Mouse (Mus musculus): ENCODE results near the gene Dnaaf5. TPM values are rescaled to one million over a fixed set of nuclear protein-coding genes. Genes with fewer than 3 reads are reported as not detected.

The Dnaaf5 gene
- polyA plus RNA-seq, 1 experiment from 2014 or later, result 3.1 TPM

GRCm38 (mm10) chr5:139128476-139129065 is 21.5 kb upstream of the Dnaaf5 start:
- Histone ChIP-seq H3K36me3 (ENCODE audit: poor library complexity, severe bottlenecking) (no peaks in the 10 kb centered on the region), H3K9me3 (replicated peaks) (no peaks in the 10 kb centered on the region), H3K4me3 (peak overlapping the region; percentile 49), H3K27me3 (peaks cover 10% of the 10 kb centered on the region), H3K9ac (no peak overlapping the region), H3K27ac (no peak overlapping the region), H3K4me2 (peak overlapping the region; percentile 80), H3K4me1 (peaks cover 11% of the 10 kb centered on the region; the same call in 1 of the 2 replicates)
- ATAC-seq, result no peak
- 39% methylated on average over 12 of the region's 12 CpGs for whole genome bisulfite sequencing

- peak; percentile 73 for ATAC-seq
- Histone ChIP-seq H3K27me3 (peaks cover 10% of the 10 kb centered on the region), H3K4me2 (peak overlapping the region; percentile 80), H3K4me1 (peaks cover 11% of the 10 kb centered on the region; the same call in 1 of the 2 replicates), H3K27ac (peak overlapping the region; percentile 35; the same call in 1 of the 2 replicates), H3K9me3 (replicated peaks) (no peaks in the 10 kb centered on the region), H3K9ac (peak overlapping the region; percentile 73), H3K36me3 (ENCODE audit: poor library complexity, severe bottlenecking) (no peaks in the 10 kb centered on the region), H3K4me3 (peak overlapping the region; percentile 49)
- WGBS, result 8% methylated on average over 12 of the region's 12 CpGs
These were observed 20.9 kb upstream of the Dnaaf5 start for GRCm38 (mm10) chr5:139129078-139129477.

GRCm38 (mm10) chr5:139129572-139130151 is 20.4 kb upstream of the Dnaaf5 start:
- peak overlapping the region; percentile 35 for H3K27ac ChIP-seq
- H3K36me3 ChIP-seq (ENCODE audit: poor library complexity, severe bottlenecking), result no peaks in the 10 kb centered on the region
- no peaks in the 10 kb centered on the region for H3K9me3 ChIP-seq (replicated peaks)
- peak overlapping the region; percentile 80 for H3K4me2 ChIP-seq
- H3K9ac ChIP-seq, result peak overlapping the region; percentile 73
- peaks cover 10% of the 10 kb centered on the region for H3K27me3 ChIP-seq
- H3K4me1 ChIP-seq, result peaks cover 11% of the 10 kb centered on the region; the same call in 1 of the 2 replicates
- peak overlapping the region; percentile 49 for H3K4me3 ChIP-seq
- peak; percentile 83 for ATAC-seq
- 3% methylated on average over 48 of the region's 55 CpGs for WGBS

GRCm38 (mm10) chr5:139130351-139130750 is 19.7 kb upstream of the Dnaaf5 start:
- Histone ChIP-seq H3K36me3 (ENCODE audit: poor library complexity, severe bottlenecking) (no peaks in the 10 kb centered on the region), H3K27ac (no peak overlapping the region), H3K4me3 (no peak overlapping the region), H3K4me2 (peak overlapping the region; percentile 80), H3K9me3 (replicated peaks) (no peaks in the 10 kb centered on the region), H3K9ac (no peak overlapping the region), H3K4me1 (peaks cover 11% of the 10 kb centered on the region; the same call in 1 of the 2 replicates), H3K27me3 (peaks cover 10% of the 10 kb centered on the region)
- 77% methylated on average over 5 of the region's 5 CpGs for WGBS
- no peak for ATAC-seq

- WGBS, result 81% methylated on average over 8 of the region's 8 CpGs
- Histone ChIP-seq H3K4me1 (peaks cover 15% of the 10 kb centered on the region), H3K4me2 (no peak overlapping the region), H3K9ac (no peak overlapping the region), H3K4me3 (no peak overlapping the region), H3K9me3 (replicated peaks) (no peaks in the 10 kb centered on the region), H3K27ac (no peak overlapping the region), H3K36me3 (ENCODE audit: poor library complexity, severe bottlenecking) (no peaks in the 10 kb centered on the region), H3K27me3 (peaks cover 10% of the 10 kb centered on the region)
- no peak for ATAC-seq
These were observed 15.5 kb upstream of the Dnaaf5 start for GRCm38 (mm10) chr5:139134501-139134900.

- whole genome bisulfite sequencing, result 57% methylated on average over 1 of the region's 1 CpGs
- Histone ChIP-seq H3K27ac (no peak overlapping the region), H3K4me1 (peaks cover 14% of the 10 kb centered on the region), H3K27me3 (no peaks in the 10 kb centered on the region), H3K4me3 (no peak overlapping the region), H3K9ac (no peak overlapping the region), H3K4me2 (no peak overlapping the region), H3K9me3 (replicated peaks) (no peaks in the 10 kb centered on the region), H3K36me3 (ENCODE audit: poor library complexity, severe bottlenecking) (no peaks in the 10 kb centered on the region)
- ATAC-seq, result no peak
These were observed 13.7 kb upstream of the Dnaaf5 start for GRCm38 (mm10) chr5:139136341-139136740.

- no peaks in the 10 kb centered on the region for H3K36me3 ChIP-seq (ENCODE audit: poor library complexity, severe bottlenecking)
- H3K4me1 ChIP-seq, result peaks cover 15% of the 10 kb centered on the region
- H3K27me3 ChIP-seq, result no peaks in the 10 kb centered on the region
- no peaks in the 10 kb centered on the region for H3K9me3 ChIP-seq (replicated peaks)
- 88% methylated on average over 6 of the region's 6 CpGs for WGBS
- H3K4me2 ChIP-seq, result no peak overlapping the region
- H3K4me3 ChIP-seq, result no peak overlapping the region
- H3K27ac ChIP-seq, result no peak overlapping the region
- no peak for ATAC-seq
- no peak overlapping the region for H3K9ac ChIP-seq
These were observed 12.8 kb upstream of the Dnaaf5 start for GRCm38 (mm10) chr5:139137176-139137575.

GRCm38 (mm10) chr5:139138261-139138925 is 11.6 kb upstream of the Dnaaf5 start:
- no peak overlapping the region for H3K4me3 ChIP-seq
- WGBS, result 64% methylated on average over 12 of the region's 12 CpGs
- ATAC-seq, result peak; percentile 77
- H3K4me1 ChIP-seq, result peaks cover 15% of the 10 kb centered on the region
- H3K9me3 ChIP-seq (replicated peaks), result no peaks in the 10 kb centered on the region
- no peak overlapping the region for H3K9ac ChIP-seq
- H3K4me2 ChIP-seq, result no peak overlapping the region
- peak overlapping the region; percentile 76 for H3K27ac ChIP-seq
- H3K36me3 ChIP-seq (ENCODE audit: poor library complexity, severe bottlenecking), result no peaks in the 10 kb centered on the region
- no peaks in the 10 kb centered on the region for H3K27me3 ChIP-seq

GRCm38 (mm10) chr5:139138926-139139472 is 11.0 kb upstream of the Dnaaf5 start:
- no peak; the same call in 1 of the 2 replicates for ATAC-seq
- Histone ChIP-seq H3K9me3 (replicated peaks) (no peaks in the 10 kb centered on the region), H3K36me3 (ENCODE audit: poor library complexity, severe bottlenecking) (no peaks in the 10 kb centered on the region), H3K27me3 (no peaks in the 10 kb centered on the region), H3K4me2 (no peak overlapping the region), H3K4me3 (no peak overlapping the region), H3K27ac (peak overlapping the region; percentile 76; the same call in 1 of the 2 replicates), H3K4me1 (peaks cover 15% of the 10 kb centered on the region), H3K9ac (no peak overlapping the region)
- WGBS, result 87% methylated on average over 8 of the region's 8 CpGs

- Histone ChIP-seq H3K27me3 (no peaks in the 10 kb centered on the region), H3K4me2 (no peak overlapping the region), H3K36me3 (ENCODE audit: poor library complexity, severe bottlenecking) (no peaks in the 10 kb centered on the region), H3K9me3 (replicated peaks) (no peaks in the 10 kb centered on the region), H3K9ac (no peak overlapping the region), H3K4me3 (no peak overlapping the region), H3K4me1 (peaks cover 15% of the 10 kb centered on the region), H3K27ac (no peak overlapping the region)
- 81% methylated on average over 9 of the region's 9 CpGs for WGBS
- ATAC-seq, result no peak
These were observed 9.4 kb upstream of the Dnaaf5 start for GRCm38 (mm10) chr5:139140589-139140988.

GRCm38 (mm10) chr5:139141326-139141725 is 8.7 kb upstream of the Dnaaf5 start:
- H3K27me3 ChIP-seq, result no peaks in the 10 kb centered on the region
- H3K4me1 ChIP-seq, result peaks cover 15% of the 10 kb centered on the region
- H3K9me3 ChIP-seq (replicated peaks), result no peaks in the 10 kb centered on the region
- WGBS, result 71% methylated on average over 5 of the region's 5 CpGs
- H3K4me3 ChIP-seq, result no peak overlapping the region
- H3K36me3 ChIP-seq (ENCODE audit: poor library complexity, severe bottlenecking), result no peaks in the 10 kb centered on the region
- no peak overlapping the region for H3K9ac ChIP-seq
- no peak overlapping the region for H3K27ac ChIP-seq
- H3K4me2 ChIP-seq, result no peak overlapping the region
- ATAC-seq, result no peak

GRCm38 (mm10) chr5:139143890-139144289 is 6.1 kb upstream of the Dnaaf5 start:
- Histone ChIP-seq H3K27me3 (no peaks in the 10 kb centered on the region), H3K27ac (no peak overlapping the region), H3K4me2 (no peak overlapping the region), H3K4me3 (no peak overlapping the region), H3K4me1 (peaks cover 5% of the 10 kb centered on the region), H3K9me3 (replicated peaks) (no peaks in the 10 kb centered on the region), H3K9ac (no peak overlapping the region), H3K36me3 (ENCODE audit: poor library complexity, severe bottlenecking) (no peaks in the 10 kb centered on the region)
- no peak for ATAC-seq
- WGBS, result 81% methylated on average over 3 of the region's 3 CpGs
